Mouse (Mus musculus): ENCODE data around the gene Il16. TPM values are rescaled to one million over a fixed set of nuclear protein-coding genes. Genes with fewer than 3 reads are reported as not detected.

Gene Il16
- total RNA-seq, 2 experiments from 2014 or later, result 57.5 to 62.0 TPM

DNA sequence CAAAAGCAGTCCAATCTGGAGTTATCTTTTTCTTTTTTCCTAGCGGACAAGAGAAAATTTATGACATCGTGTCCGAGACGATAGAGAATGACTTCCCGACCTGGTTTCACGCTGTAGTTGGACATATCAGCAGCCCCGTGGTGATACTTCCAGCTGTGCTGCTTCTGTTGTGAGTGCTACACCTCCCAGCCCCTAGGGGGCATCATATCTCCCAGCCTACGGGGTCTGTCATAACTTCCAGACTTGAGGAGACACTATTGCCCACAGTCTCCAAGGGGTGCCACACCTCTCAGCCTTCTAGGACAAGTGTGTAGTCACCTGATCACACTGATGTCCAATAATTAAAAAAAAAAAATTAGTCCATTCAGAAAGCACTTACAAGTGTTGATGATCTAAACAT is 129.7 kb downstream of the Il16 start:
- DNase-seq (ENCODE audit: low spot score in 2 of 2), result no peak

DNA sequence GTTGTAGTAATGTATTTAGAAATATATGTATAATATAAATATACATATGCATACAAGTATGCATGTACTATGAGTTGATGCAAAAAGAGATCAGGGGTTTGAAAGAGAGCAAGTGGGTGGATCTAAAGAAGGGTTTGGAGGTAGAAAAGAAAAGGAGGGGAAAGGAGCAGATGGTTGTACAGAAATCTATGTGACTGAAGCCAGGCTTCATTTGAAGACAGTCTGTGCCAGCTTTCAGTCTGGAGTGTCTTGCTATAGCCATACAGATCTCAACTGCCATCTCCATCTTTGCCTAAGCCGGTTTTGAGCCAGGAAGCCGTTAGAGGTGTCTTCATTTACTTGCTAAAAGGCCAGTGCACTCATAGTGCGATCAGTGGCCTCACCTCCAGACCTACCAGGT is 130.3 kb downstream of the Il16 start:
- no peak for DNase-seq (ENCODE audit: low spot score in 2 of 2)

DNA sequence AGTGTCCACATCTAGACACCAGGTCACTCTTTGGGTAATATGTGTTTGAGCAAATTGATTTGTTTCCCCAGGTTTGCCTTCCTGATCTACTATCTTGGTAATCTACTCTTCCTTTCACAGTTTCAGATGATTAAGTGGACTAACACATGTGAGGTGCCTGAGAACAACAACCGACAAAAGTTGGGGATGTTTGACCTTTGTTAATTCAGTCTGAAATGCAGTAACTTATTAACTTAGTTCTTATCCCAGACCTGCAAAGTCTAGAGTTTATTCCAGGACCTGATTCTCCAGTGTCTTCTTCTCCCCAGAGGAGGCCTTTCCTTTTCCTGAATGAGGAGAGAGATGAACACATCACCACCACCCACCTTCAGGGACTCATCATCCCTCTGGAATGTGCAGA is 133.6 kb downstream of the Il16 start:
- DNase-seq (ENCODE audit: low spot score in 2 of 2), result no peak

DNA sequence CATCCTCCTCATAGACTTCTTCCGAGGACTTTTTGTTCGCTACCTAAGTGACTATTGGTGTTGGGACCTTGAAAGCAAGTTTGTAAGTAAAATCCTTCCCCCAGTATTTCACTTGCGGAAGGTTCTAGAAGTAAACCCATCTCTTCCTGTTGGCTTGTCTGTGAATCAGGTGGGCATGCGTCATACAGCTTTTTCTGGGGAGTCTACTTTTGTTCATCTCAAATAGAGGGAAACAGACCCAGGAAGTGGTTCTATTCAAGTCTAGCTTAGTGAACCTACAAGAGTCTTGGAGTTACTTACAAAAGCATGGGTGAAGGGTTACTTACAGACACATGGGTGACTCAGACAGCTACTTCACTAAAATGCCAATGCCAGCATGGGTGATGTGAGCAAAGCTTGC is 135.6 kb downstream of the Il16 start:
- no peak for DNase-seq (ENCODE audit: low spot score in 2 of 2)

DNA sequence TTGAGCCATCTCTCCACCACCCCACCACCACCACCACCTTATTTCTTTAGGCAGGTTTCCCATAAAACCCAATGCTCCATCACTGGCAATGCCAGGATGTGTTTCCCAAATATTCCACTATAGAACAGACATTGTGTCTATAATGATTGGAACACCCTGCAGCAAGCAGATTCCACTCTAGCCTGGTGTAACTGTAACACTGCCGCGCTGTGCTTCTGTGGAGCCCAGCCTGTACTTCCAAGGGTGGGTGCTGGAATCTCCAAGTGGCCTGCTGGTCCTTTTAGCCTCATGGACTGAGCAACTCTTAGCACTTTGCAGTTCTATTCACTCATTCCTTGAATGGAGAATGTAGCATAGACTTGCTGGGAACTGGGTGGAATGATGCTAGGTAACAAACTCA is 138.7 kb downstream of the Il16 start:
- no peak for DNase-seq (ENCODE audit: low spot score in 2 of 2)

DNA sequence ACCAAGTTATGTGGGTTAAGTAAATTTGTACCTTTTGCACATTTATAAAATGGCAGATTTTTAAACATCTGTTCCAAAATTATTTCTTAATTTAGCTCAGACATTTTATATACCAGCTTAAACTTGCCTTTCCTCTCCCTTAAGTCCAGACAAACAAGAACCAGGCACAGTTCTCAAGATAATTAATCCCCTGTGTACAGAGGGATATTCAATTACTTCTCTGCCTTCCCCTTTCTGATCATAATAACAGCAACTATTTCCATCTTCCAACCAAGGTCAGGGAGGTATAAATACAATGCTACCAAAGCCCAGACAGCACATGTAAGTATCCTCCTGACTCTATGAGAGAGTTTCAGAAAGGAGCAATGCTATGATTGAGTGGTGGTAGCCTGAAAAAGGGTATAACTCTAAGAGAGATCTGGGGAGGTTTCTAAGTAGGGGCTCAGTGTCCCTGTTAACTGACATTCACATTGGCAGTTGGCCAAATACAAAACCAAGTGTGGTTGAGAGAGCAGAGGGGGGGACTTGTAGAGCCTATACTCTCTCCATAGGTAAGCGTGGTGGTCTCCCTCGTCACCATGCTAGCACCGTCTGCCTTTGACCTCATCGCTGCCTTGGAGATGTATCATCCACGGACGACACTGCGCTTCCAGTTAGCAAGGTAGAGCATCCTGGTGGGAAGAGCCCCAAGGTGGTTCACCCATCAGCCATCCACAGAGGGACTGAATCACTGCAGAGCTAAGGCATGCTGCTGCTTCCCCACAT is 141.2 kb downstream of the Il16 start:
- no peak for DNase-seq (ENCODE audit: low spot score in 2 of 2)

DNA sequence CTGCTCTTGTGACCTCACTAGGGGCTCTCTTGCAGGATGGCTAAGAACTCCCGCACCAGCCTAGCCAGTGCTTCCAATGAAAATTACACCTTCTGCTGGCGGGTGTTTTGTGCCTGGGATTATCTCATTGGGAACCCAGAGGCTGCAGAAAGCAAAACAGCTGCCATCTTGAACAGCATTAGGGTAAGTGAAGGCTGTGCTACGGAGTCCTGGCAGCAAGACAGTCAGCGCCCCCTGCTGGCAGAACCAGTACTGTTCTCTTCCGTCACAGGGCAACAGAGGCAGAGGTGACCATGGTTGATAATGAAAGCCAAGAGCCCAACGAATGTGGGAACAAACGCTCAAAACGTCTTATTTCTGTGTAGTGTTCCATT is 145.6 kb downstream of the Il16 start:
- peak in 1 of 2 experiments; percentile 59 for DNase-seq (ENCODE audit: low spot score in 2 of 2)

DNA sequence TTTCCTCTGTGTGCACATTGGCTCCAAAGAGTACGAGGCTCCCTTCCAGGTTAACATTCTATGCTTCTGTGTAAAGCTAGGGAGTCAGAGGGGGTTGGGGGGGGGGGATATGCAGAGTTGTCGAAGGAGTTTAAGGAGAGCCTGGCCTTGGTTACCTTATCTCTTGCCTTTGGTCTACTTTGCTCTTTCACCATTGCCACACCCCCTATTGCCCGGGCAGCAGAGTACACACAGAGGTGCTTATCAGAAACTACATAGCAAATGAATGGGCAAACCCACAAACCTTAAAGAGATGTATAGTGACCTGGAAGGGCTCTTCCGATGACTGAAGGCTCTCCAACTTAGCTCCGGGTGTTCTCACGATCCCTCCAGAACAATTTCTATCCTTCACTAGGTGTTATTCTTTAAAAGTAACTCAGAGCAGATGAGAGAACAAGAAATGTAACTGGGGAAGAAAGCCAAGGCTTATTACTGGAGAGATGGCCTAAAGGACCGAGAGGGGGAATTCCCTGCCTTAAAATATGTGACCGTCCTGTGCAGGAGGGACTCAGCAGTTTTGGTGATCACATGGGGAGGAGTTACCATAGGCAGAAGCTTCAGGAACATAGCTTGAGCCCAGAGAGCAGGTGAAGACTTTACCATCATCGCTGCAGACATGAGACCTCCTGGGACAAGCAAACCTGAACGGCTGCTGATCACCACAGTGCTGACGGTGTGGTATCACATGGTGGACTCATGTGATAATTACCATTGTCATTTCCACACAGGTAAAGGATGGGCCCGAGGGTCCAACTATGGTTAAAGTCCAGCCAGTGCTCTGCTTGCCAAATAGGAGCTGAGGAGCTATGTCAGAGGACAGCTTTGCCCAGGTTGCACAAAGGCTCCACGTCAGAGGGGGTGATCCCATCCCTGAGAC is 146.3 kb downstream of the Il16 start:
- DNase-seq (ENCODE audit: low spot score in 2 of 2), result no peak

DNA sequence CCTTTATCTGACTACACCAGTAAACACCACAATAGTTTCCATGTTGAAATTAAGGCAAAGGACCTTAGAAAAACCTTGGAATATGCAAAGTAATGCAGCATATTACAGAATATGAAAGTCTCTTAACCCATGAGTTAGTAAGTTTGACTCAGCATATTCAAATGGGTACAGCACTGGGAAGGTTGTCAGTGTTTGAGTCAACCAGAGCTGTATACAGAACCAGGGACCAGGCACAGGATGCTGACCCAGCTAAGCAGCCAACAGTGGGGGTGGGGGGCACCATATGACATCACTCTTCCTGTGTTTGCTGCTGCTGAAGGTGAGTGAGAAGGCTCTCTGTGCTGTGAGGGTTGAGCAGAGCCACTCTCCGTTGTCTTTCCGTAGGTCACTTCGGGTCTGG is 148.5 kb downstream of the Il16 start:
- no peak for DNase-seq (ENCODE audit: low spot score in 2 of 2)

DNA sequence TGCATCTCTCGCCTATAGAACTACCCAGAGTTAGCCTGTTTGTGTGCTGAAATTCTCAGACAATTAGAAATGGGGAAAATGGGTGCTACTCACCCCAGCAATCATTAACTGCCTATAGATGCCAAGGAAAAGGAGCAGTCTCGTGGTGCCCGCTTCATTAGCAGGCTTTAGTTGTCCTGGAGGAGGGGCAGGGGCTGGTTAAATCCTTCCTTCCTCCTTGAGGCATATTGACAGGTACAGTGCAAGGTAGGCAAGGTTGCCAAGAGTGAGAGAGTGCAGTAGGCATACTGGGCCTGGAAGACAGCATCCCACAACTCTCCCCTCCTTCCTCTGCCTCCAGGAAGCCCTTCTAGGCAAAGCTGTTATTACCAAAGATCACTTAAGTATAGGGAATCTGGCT is 151.5 kb downstream of the Il16 start:
- no peak for DNase-seq (ENCODE audit: low spot score in 2 of 2)

Other genes starting within 250 kb of the Il16 start
- under 1 TPM; 0.25 to 0.35 TPM for gene Tmc3, start 160.8 kb downstream of the Il16 start, total RNA-seq (2021)
- 10 to 100 TPM; 15.7 to 16.3 TPM for gene Stard5, start 113.8 kb downstream of the Il16 start, total RNA-seq (2021)
- 1 to 10 TPM; 1.7 to 2.2 TPM for gene Cfap161, start 49.2 kb upstream of the Il16 start, total RNA-seq (2021)
- gene Tlnrd1, start 138.6 kb upstream of the Il16 start, total RNA-seq (2021), result 10 to 100 TPM; 21.5 to 23.9 TPM
- 10 to 100 TPM; 65.8 to 68.1 TPM for gene Mesd, start 138.7 kb upstream of the Il16 start, total RNA-seq (2021)